Mouse (Mus musculus): ENCODE measurements at regions not wholly inside any gene's neighbourhood (a gene's known extent, or its start where the extent isn't known, plus 50 kb on each side); places are given as distances from the start of the nearest gene placed in this dataset.

DNA sequence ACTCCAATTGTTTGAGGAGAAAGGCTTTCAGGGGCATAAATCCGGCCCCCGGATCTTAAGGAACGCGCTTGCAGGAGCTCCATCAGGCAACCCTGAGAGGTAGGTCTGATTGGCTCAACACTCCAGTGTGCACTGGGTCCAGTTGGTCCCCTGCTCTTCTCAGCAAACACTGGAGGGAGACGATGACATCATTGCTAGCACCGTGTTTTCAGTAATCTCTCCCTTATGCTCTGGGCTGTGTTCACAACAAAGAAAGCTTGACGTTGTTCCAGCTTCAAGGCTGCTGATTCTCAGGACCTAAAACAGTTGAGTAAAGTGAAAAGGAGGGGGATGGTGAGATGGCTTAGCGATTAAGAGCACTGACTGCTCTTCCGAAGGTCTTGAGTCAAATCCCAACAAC is 97.0 kb upstream of the Cxadr start:
- TF ChIP-seq CTCF (IDR thresholded peaks at IDR 0.05; ENCODE audit: low read depth, low read length) (no peak), GATA1 (IDR thresholded peaks at IDR 0.05; ENCODE audit: borderline replicate concordance, low read length) (no peak)

Measured in G1E (cell line).